Mouse (Mus musculus) monocyte, adult 59 days (primary cell): Measurements from ENCODE around the gene Prelid3b. TPM values are rescaled to one million over a fixed set of nuclear protein-coding genes. Genes with fewer than 3 reads are reported as not detected.

ENCODE experiments used
- total RNA-seq, 2 experiments: library from RNA; stranded (reverse); gene quantifications; one replicate each; pipeline ENCODE4 v1.2.4; 2023

The Prelid3b gene
- 10 to 100 TPM; 48.9 to 54.9 TPM for total RNA-seq

DNA sequence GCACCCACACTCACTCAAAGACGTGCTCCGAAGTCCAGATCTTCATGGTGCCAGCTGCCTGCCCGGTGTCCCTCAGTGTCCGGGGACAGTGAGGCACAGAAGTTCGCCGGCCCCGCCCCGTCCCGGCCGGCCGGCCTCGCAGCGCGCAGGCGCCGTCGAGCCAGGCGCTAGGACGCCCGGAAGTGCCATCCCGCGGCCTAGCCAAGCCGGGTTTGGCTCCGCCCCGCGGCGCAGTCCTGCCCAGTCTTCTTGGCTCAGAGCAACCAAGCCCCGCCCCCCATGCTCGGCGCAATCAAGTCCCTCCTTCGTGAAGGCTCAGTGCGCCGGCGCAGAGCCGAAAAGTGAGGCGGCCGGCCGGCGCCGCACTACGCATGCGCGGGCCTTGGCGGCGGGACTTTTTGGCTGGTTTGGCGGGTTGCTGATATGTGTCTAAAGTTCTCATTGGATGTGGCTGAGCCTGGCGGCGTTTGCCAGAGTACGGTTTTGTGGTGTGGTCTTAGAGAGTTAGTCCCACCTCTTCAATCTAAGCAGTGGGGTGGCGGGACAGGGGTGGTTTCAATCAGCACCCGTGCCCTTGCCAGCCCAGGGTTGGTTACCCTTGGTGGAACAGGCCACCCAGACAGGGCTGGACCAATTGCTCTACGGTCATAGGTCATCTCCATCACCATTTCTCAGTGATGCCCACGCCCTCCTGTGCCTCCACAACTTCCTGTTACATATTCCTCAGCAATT is at the start of gene Prelid3b:
TSS of gene Prelid3b (minus strand) at position 264 of the 732 bp plus-strand sequence.

DNA sequence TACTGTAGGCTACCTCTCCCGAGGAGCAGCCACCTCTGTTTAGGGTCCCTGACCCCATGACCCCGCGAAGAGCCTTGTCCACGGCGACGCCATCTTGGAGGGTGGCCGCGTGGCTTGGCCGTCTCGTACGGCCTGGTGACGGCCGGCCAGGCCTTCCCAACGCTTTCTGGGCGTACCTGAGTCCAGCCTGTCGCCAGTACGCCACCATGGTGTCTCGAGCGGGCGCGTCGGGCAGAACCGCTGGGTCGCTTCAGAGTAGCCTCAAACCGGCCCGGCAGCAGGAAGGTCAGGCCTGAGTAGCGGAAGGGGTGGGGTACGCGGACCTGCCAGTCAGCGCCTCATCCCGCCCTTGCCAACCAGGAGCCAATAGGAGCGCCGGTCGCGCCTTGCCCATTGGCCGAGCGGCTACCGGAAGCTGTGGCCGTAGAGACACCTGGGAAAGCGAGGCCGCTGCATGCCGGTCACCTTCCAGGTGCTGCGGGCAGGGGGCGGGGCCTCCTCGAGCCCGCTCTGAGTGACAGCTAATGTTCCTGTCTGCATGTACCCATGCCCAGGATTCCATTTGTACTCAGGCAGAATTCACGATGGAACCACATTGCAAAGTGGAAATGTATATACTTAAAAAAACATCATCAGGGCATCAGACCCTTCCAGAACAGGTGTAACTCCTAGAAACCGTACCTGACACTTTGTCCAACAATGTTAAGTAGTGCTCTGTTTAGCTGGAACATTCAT is 8.9 kb downstream of the Prelid3b start, which contains the start of gene Atp5e:
TSS of gene Atp5e (minus strand) at position 317 of the 735 bp plus-strand sequence.

DNA sequence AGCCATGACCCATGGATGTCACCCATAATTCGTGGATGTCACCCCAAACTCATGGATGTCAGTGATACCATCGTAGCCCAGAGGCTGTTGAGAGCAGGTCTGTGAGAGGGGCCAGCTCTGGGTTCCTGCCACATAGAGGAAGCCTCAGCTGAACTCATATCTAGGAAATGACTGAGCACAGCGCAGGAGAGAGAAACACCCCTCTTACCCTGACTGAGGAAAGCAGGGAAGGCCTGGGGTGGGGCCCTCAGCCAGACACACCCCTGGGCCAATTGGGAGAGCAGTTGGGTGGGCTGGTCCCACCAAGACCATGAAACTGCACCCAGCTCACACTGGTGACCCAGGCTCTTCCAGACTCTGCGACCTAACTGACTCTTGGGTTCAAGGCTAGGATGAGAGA is 22.5 kb downstream of the Prelid3b start, which contains the start of gene Tubb1:
TSS of gene Tubb1 (plus strand) at position 343 of the 400 bp plus-strand sequence.

DNA sequence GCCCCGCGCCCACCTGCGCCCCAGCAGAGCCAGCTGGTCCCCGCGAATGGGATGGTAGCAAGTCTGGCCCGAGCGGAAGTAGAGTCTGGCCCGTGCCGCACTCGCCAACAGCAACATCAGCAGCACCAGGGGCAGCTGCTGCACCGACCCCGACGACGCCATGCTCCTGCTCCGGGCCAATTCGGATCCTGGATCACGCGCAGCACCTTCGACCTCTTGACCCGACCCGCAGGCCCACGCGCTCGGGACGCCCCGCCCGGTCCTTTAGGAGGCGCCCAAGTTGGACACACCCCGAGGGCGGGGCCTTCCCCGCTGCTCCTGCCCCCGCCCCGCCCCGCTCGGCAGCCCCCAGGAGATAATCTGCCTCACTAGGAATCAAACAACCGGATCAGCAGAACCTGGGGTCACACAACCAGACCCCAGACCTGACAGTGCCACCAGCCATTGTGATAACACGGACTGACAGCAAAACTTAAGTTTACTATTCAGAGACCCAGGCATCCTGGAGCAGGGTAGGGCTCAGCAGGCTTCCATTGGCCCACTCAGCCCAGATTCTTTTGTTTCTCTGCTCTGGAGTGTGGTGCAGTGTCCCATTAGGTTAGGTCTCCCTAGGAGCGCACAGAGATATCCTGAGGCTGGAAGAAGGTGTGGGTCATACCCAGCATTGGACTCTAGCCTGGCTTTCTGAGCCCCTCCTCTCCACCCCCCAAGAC is 34.0 kb downstream of the Prelid3b start, which contains the start of gene Ctsz:
TSS of gene Ctsz (minus strand) at position 303 of the 713 bp plus-strand sequence.

DNA sequence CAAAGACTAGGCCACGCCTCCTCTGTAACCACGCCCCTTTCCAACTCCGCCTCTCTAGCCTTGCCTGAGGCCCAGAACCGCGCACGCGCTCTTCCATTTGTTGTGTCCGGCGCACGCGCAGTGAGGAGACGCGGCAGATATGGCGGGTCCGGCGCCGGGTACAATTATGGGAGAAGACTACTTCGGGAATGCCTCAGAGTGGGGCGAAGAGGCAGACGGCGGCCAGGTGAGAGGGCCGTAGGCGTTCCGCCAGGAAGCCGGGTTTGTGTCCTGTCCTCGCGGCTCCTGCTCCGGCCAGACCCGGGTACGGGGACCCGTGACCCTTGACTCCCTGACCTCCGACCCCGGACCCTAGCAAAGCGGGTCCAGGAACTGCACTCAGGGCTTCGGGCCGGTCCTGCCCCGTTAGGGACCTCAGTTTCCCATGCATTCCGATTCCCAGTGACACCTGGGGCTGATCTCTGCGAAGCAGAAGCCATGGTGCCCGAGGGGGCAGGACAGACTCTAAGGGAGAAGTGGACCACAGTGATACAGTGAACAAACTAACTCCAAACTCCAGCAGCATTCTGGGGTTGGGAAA is 57.1 kb downstream of the Prelid3b start, which contains the start of gene Nelfcd:
TSS of gene Nelfcd (plus strand) at position 74 of the 580 bp plus-strand sequence.

Other genes starting within 250 kb of the Prelid3b start
- gene Gnas, start 188.8 kb downstream of the Prelid3b start, total RNA-seq = 100 to 1,000 TPM; 543 to 547 TPM
- gene Gm20721, start 126.4 kb downstream of the Prelid3b start, total RNA-seq = under 1 TPM in 1 of 2 experiments, not detected in 1; 0.45 TPM
- gene Nelfcd, start 57.3 kb downstream of the Prelid3b start, total RNA-seq = 10 to 100 TPM; 39.4 to 49.4 TPM
- gene Ctsz, start 34.0 kb downstream of the Prelid3b start, total RNA-seq = 100 to 1,000 TPM; 525 to 543 TPM
- gene Tubb1, start 22.4 kb downstream of the Prelid3b start, total RNA-seq = not detected
- gene Atp5e, start 9.0 kb downstream of the Prelid3b start, total RNA-seq = 100 to 1,000 TPM; 190 to 197 TPM
- gene Zfp831, start 170.5 kb upstream of the Prelid3b start, total RNA-seq = 1 to 10 TPM; 1.1 to 1.7 TPM